Mouse (Mus musculus) left cerebral cortex, adult 8-10 months (tissue): Measurements from ENCODE around the gene Leo1. TPM values are rescaled to one million over a fixed set of nuclear protein-coding genes. Genes with fewer than 3 reads are reported as not detected.
"Not testable (repeated sequence)": the region's sequence is repeated elsewhere in the genome, so short reads cannot be mapped to it uniquely, and the experiment has no call there.

Experiments used
- DNase-seq, 2 experiments: peaks; one replicate each; pipeline ENCODE4 v3.0.0; 2022; ENCODE audit warnings: low spot score in 2 of 2
- total RNA-seq, 4 experiments: library from RNA; stranded (reverse); gene quantifications; 2 replicates each; pipeline ENCODE4 v1.2.4; 2022

Gene Leo1
- total RNA-seq, 4 experiments from 2014 or later: 21.4 to 27.1 (median 24.0) TPM

GRCm38 (mm10) chr9:75425796-75426391 is 15.4 kb upstream of the Leo1 start:
- no peak for DNase-seq

- DNase-seq: peak in 1 of 2 experiments; percentile 51
These were observed 13.7 kb upstream of the Leo1 start for GRCm38 (mm10) chr9:75427366-75428273.

DNA sequence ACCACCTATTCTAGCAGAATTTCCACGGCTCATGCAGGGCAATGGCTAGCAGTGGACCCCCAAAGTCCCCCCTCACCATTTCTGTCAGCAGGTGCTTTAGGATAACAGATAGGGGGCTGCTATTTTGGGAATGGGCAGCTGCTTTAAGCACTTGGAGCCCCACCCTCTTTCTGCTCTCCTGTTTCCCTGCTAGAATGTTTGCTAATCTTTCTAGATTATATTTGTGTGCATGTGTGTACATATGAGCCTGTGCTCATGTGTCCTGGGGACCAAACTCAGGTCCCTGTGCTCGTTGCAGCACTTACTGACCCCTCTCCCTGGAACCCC is 13.1 kb upstream of the Leo1 start:
- DNase-seq: no peak

DNA sequence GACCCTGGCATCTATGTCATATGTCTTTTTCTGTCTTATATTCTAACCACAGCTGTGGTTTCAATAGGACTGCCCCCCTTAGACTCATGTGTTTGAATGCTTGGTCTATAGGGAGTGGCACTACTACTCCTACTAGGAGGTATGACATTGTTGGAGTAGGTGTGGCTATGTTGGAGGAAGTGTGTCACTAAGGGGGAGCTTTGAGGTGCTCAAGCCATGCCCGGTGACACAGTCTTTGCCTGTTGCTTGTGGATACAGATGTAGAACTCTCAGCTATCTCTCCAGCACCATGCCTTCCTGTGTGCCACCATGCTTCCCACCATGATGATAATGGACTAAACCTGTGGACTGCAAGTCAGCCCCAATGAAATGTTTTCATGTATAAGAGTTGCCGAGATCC is 12.3 kb upstream of the Leo1 start:
- no peak for DNase-seq

- no peak for DNase-seq
These were observed 11.7 kb upstream of the Leo1 start for GRCm38 (mm10) chr9:75429657-75430056.

- no peak for DNase-seq
These were observed 10.3 kb upstream of the Leo1 start for GRCm38 (mm10) chr9:75430822-75431621.

GRCm38 (mm10) chr9:75432694-75433093 is 8.6 kb upstream of the Leo1 start:
- DNase-seq: no peak

DNA sequence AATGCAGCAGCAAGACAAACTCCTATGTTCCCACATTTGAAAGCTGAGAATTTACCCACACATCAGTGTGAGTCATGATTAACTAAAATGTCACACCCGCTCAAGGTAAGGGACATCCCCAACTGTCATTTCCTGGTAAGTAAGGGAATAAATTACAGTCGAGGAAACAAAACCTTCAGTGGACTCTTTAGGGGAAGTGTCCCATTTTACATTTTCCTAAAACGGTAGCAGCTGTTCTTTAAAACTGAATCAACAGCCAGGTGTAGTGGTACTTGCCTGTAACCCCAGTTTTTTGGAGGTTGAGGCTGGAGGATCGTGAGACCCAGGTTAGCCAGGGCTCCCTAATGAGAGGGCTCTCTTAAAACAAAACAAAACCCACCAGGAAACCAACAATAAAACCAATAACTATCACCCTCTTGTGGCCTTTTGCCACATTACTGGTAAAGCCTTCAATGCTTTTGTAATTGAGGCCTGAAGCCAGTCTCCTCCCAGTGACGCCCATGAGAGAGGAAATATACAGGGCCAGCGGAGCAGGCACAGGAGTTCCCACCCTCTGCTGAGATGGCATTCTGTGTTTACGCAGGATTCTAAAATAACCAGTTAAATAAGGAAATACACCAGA is 7.0 kb upstream of the Leo1 start:
- DNase-seq: no peak

DNA sequence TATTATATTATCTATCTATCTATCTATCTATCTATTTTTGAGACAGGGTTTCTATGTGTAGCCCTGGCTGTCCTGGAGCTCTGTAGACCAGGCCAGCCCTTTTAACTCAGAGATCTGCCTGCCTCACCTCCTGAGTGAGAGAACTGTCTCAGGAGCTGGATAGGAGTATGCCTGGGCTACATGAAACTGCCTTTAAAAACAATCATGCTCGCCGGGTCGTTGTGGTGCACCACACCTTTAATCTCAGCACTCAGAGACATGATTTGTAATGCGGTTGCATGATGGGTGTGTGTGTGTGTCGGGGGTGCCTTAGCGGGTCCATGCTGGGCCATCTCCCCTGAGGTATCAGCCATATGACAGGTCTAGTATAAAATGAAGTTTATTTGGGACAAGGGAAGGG is 6.5 kb upstream of the Leo1 start:
- no peak for DNase-seq

- DNase-seq: no peak
These were observed 6.0 kb upstream of the Leo1 start for GRCm38 (mm10) chr9:75435291-75435690.

GRCm38 (mm10) chr9:75435918-75436317 is 5.4 kb upstream of the Leo1 start:
- DNase-seq: peak in 1 of 2 experiments; percentile 61

GRCm38 (mm10) chr9:75437653-75438385 is 3.5 kb upstream of the Leo1 start:
- no peak for DNase-seq

DNA sequence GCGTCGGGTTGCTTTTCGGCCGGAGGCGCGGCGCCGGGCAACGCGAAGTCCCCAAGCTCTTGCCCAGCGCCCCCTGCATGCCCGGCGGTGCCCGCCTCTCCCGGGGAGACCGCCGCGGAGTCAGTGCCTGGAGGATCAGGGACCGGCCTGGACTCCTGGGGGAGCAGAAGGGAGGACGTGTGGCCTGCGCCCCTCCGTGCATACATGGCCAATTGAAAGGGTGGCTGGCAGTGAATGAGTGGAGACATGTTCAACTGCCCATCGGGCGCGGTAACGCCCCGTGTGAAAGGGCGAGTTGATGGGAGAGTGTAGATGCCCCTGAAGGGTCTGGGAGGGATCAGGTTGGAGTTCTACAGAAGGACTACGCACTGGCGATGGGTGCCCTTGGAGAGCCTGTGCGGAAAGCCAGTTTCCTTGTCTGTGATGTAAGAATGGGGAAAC is 387 bp downstream of the Leo1 start:
- peak; percentile 40 to 46 for DNase-seq

- no peak for DNase-seq
These were observed 3.7 kb downstream of the Leo1 start for GRCm38 (mm10) chr9:75444981-75445380.

DNA sequence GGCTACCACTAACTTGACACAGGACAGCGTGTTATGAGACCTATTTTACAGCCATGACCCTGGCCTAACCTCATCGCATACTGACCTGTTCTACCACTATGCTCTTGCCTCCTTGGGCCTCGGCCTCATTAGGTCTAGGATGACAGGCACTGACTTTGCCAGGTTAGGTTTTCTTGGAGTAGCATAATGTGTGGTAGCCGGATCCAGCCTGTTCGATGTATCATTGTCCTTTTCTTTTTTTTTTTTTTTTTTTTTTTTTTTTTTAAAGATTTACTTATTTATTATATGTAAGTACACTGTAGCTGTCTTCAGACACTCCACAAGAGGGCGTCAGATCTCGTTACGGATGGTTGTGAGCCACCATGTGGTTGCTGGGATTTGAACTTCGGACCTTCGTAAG is 5.2 kb downstream of the Leo1 start:
- DNase-seq: not testable (repeated sequence)

DNA sequence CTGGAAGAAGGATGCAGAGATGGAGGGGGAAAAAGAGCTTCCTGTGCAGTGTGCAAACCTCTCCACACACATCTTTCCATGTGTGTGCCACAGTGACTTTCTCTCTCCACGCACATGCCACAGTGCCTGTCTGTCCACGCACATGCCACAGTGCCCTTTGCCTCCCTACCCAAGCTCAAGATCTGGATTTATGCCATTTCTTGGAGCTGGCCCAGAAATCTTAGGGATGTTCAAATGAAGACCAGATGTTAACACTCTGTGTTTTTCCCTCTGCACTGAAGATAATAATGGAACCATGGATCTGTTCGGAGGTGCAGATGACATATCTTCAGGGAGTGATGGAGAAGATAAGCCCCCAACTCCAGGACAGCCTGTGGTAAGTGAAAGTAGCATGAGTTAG is 6.7 kb downstream of the Leo1 start:
- DNase-seq: no peak

DNA sequence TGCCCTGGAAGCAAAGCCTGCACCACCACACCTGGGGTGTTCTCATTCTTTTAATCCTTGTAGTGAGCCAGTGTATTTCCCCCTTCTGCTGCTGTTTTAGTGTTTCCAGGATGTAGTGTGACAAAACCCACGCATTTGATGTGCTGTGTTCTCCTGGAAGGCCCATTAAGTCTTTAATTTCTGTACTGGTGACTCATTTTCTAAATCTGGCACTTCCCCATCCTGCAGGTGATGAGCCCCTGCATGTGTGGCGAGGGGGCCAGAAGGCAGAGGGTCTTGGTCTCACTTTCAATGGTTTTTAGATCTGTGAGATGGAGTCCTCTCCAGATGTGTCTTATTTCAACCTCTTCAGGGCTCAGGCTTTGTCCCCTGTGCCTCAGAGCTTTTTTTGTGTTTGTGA is 12.7 kb downstream of the Leo1 start:
- no peak for DNase-seq

- DNase-seq: no peak
These were observed 14.4 kb downstream of the Leo1 start for GRCm38 (mm10) chr9:75455684-75456083.

GRCm38 (mm10) chr9:75463050-75463660 is 21.8 kb downstream of the Leo1 start:
- DNase-seq: no peak

DNA sequence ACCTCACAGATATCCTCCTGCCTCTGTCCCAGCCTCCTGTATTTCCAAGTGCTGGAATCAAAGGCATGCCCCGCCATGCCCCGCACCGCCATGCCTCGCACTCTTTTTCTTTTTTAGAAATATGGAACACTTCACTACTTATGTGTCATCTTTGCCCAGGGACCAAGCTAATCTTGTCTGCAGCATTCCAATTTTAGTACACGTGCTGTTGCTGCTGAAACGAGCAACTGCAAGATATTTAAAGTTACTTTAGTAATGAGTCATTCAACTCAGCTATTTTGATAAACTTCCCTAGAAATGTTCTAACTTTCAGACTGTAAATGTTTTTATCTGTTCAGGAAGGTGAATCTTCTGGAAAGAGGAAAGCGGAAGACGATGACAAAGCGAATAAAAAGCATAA is 24.5 kb downstream of the Leo1 start:
- DNase-seq: peak in 1 of 2 experiments; percentile 37
